Mouse (Mus musculus) cortical plate, adult 2 months (tissue): ENCODE measurements at regions not wholly inside any gene's neighbourhood (a gene's known extent, or its start where the extent isn't known, plus 50 kb on each side); places are given as distances from the start of the nearest gene placed in this dataset.

Experiments used
- H3K27ac ChIP-seq: fragments of 200-500 bp; 2 replicates; pipeline ENCODE4 v1.5.1; 2012; ENCODE audit warnings: low read length, control low read depth, inconsistent platforms; ENCODE audit not compliant: insufficient read depth
- H3K4me1 ChIP-seq: fragments of 200-500 bp; 2 replicates; pipeline ENCODE4 v1.6.1; 2011; ENCODE audit warnings: low read length; ENCODE audit not compliant: control insufficient read depth, insufficient read depth
- H3K4me3 ChIP-seq: fragments of 200-500 bp; 2 replicates; pipeline ENCODE4 v1.5.1; 2011; ENCODE audit warnings: mild to moderate bottlenecking, low read length, control low read depth; ENCODE audit not compliant: insufficient read depth
- CTCF ChIP-seq: fragments of 200-500 bp; IDR thresholded peaks from 2 replicates; pipeline ENCODE4 v1.5.1; 2011; ENCODE audit warnings: mild to moderate bottlenecking, control low read depth, low read length; ENCODE audit not compliant: insufficient read depth; ENCODE audit errors: extremely low read depth
- POLR2A ChIP-seq: fragments of 200-500 bp; IDR thresholded peaks from 2 replicates; pipeline ENCODE4 v1.6.1; 2011; ENCODE audit warnings: mild to moderate bottlenecking, low read length, control low read depth; ENCODE audit not compliant: insufficient read depth; ENCODE audit errors: extremely low read depth

- H3K27ac ChIP-seq: no peak overlapping the region
- H3K4me1 ChIP-seq: no peaks in the 10 kb centered on the region
- H3K4me3 ChIP-seq: no peak overlapping the region
- no peak for TF ChIP-seq POLR2A
- no peak for TF ChIP-seq CTCF
Measured at GRCm38 (mm10) chr6:51129591-51129990, 302.9 kb upstream of the Nfe2l3 start.

- Histone ChIP-seq H3K27ac (no peak overlapping the region), H3K4me1 (no peaks in the 10 kb centered on the region), H3K4me3 (no peak overlapping the region)
- TF ChIP-seq CTCF (no peak), POLR2A (no peak)
Measured at GRCm38 (mm10) chr6:51144762-51145161, 287.7 kb upstream of the Nfe2l3 start.

GRCm38 (mm10) chr6:51145863-51146262, 286.6 kb upstream of the Nfe2l3 start:
- no peak for TF ChIP-seq CTCF
- TF ChIP-seq POLR2A: no peak
- Histone ChIP-seq H3K4me3 (no peak overlapping the region), H3K27ac (no peak overlapping the region), H3K4me1 (no peaks in the 10 kb centered on the region)

- TF ChIP-seq CTCF (no peak), POLR2A (no peak)
- Histone ChIP-seq H3K4me1 (no peaks in the 10 kb centered on the region), H3K4me3 (no peak overlapping the region), H3K27ac (no peak overlapping the region)
Measured at GRCm38 (mm10) chr6:51148821-51149220, 283.6 kb upstream of the Nfe2l3 start.

GRCm38 (mm10) chr6:51150066-51150465, 282.4 kb upstream of the Nfe2l3 start:
- no peak overlapping the region for H3K27ac ChIP-seq
- H3K4me3 ChIP-seq: no peak overlapping the region
- no peaks in the 10 kb centered on the region for H3K4me1 ChIP-seq
- TF ChIP-seq CTCF (no peak), POLR2A (no peak)

GRCm38 (mm10) chr6:51150486-51150885, 282.0 kb upstream of the Nfe2l3 start:
- Histone ChIP-seq H3K4me3 (no peak overlapping the region), H3K27ac (no peak overlapping the region), H3K4me1 (no peaks in the 10 kb centered on the region)
- TF ChIP-seq POLR2A (no peak), CTCF (no peak)

GRCm38 (mm10) chr6:51150916-51151315, 281.6 kb upstream of the Nfe2l3 start:
- no peak for TF ChIP-seq POLR2A
- TF ChIP-seq CTCF: no peak
- no peak overlapping the region for H3K27ac ChIP-seq
- no peak overlapping the region for H3K4me3 ChIP-seq
- H3K4me1 ChIP-seq: no peaks in the 10 kb centered on the region

GRCm38 (mm10) chr6:51156836-51157370, 275.6 kb upstream of the Nfe2l3 start:
- TF ChIP-seq POLR2A (no peak), CTCF (no peak)
- Histone ChIP-seq H3K27ac (no peak overlapping the region), H3K4me3 (no peak overlapping the region), H3K4me1 (no peaks in the 10 kb centered on the region)

GRCm38 (mm10) chr6:51161149-51161548, 271.3 kb upstream of the Nfe2l3 start:
- Histone ChIP-seq H3K4me1 (no peaks in the 10 kb centered on the region), H3K4me3 (no peak overlapping the region), H3K27ac (no peak overlapping the region)
- TF ChIP-seq POLR2A: no peak
- no peak for TF ChIP-seq CTCF

GRCm38 (mm10) chr6:51162208-51163082, 270.0 kb upstream of the Nfe2l3 start:
- TF ChIP-seq POLR2A: no peak
- no peak for TF ChIP-seq CTCF
- Histone ChIP-seq H3K27ac (no peak overlapping the region), H3K4me3 (no peak overlapping the region), H3K4me1 (no peaks in the 10 kb centered on the region)

GRCm38 (mm10) chr6:51163266-51163665, 269.2 kb upstream of the Nfe2l3 start:
- Histone ChIP-seq H3K27ac (no peak overlapping the region), H3K4me3 (no peak overlapping the region), H3K4me1 (no peaks in the 10 kb centered on the region)
- TF ChIP-seq CTCF: no peak
- TF ChIP-seq POLR2A: no peak
